In the genomic region with DNA sequence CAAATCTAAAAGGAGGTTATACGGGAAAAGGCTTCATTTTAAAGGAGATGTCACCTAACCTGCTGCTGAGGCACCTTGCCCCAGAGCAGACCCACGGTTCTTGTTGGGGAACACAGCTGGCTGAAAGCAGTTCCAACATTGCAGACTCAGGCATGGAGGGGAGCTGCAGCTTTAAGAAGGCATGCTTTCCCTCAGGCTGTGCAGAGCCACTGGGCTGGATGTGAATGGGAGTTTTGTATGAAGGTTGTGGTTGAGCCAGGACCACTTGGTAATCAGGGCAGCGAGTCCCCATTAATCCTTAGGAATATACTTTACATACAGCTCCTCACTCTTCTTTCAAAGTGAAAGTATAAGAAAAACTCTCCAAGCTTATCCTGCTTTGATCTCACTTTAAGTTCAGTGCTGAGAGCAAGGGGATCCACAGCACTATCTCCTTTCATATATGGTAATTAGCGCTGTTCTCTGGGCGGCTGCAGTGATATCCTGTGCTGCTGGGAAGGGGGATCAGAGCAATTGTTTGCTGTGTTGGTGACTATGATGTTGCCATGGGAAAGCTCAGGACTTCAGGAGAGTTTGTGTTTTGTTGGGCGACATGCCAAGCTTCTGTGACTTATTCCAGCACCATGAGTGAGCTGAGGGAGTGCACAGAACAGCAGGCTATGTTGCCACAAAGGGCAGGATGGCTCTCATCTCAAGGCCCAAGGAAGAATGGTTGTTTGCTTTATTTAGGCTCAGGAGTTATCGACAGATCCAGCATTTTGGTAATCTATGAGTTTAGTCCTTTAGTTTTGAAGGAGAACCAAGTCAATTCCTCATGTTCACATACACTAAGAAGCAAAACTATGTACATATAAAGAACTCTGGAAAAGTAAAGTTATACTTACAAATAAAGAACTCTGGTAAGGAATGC, we compare ENCODE assay signal across 10 mouse cellular contexts. TPM values are rescaled to one million over a fixed set of nuclear protein-coding genes. Genes with fewer than 3 reads are reported as not detected.
DNase-seq lines count a peak whose midpoint lies in the region; ATAC-seq lines count a peak whose summit lies in the region.
"Had no signal": no experiment of that assay in that cellular context is flagged by ENCODE, and none has a peak within 500 bp of the region (broad histone marks: within the 10 kb centered on the region; RNA-seq: fewer than 3 reads in every experiment).

No protein-coding gene starts in this region.

- no peak overlapping the region for H3K4me3 ChIP-seq in heart, embryonic 14.5 days (ENCODE audit: control insufficient read depth in 1 of 2, insufficient read depth in 1 of 2, low read depth in 1 of 2, low read length in 2 of 2)
- H3K4me3 ChIP-seq in kidney, embryonic 15.5 days (replicated peaks) = 0 out of 2 replicates have a peak overlapping the region, but pooled peaks have one; percentile 1
- 0 out of 2 replicates have a peak overlapping the region, but pooled peaks have one; percentile 11 for H3K4me3 ChIP-seq in limb, embryonic 13.5 days
- H3K4me3 ChIP-seq in neural tube, embryonic 11.5 days (ENCODE audit: low read depth, low read length) = no peak overlapping the region

- 15% methylated on average over 7 of the region's 7 CpGs for WGBS in heart, embryonic 14.5 days
- 25% methylated on average over 7 of the region's 7 CpGs for WGBS in kidney, embryonic 15.5 days
- 29% methylated on average over 7 of the region's 7 CpGs for WGBS in limb, embryonic 13.5 days
- WGBS in neural tube, embryonic 11.5 days = 33% methylated on average over 7 of the region's 7 CpGs

- peak overlapping the region; percentile 13; the same call in 1 of the 2 replicates for H3K9ac ChIP-seq in heart, embryonic 14.5 days (ENCODE audit: low read length)
- no peak overlapping the region for H3K9ac ChIP-seq in kidney, embryonic 15.5 days
- H3K9ac ChIP-seq in limb, embryonic 13.5 days = no peak overlapping the region
- H3K9ac ChIP-seq in neural tube, embryonic 11.5 days (ENCODE audit: low read length) = no peak overlapping the region

- no peaks in the 10 kb centered on the region for H3K27me3 ChIP-seq in heart, embryonic 14.5 days (ENCODE audit: control insufficient read depth, insufficient read depth, low read length)
- H3K27me3 ChIP-seq in kidney, embryonic 15.5 days = no peaks in the 10 kb centered on the region
- no peaks in the 10 kb centered on the region for H3K27me3 ChIP-seq in limb, embryonic 13.5 days
- H3K27me3 ChIP-seq in neural tube, embryonic 11.5 days (ENCODE audit: control insufficient read depth, insufficient read depth, low read length) = no peaks in the 10 kb centered on the region

- H3K4me1 ChIP-seq in heart, embryonic 14.5 days (ENCODE audit: control insufficient read depth in 2 of 2, insufficient read depth in 2 of 2, low read length in 2 of 2) = peaks cover 10 to 41% of the 10 kb centered on the region in 2 experiments
- H3K4me1 ChIP-seq in kidney, embryonic 15.5 days = peaks cover 33% of the 10 kb centered on the region
- H3K4me1 ChIP-seq in limb, embryonic 13.5 days = peaks cover 47% of the 10 kb centered on the region
- H3K4me1 ChIP-seq in neural tube, embryonic 11.5 days (ENCODE audit: control insufficient read depth, insufficient read depth, low read length) = peaks cover 8% of the 10 kb centered on the region; the same call in 1 of the 2 replicates

- no peaks in the 10 kb centered on the region for H3K36me3 ChIP-seq in heart, embryonic 14.5 days (ENCODE audit: control insufficient read depth, insufficient read depth, low read length)
- no peaks in the 10 kb centered on the region for H3K36me3 ChIP-seq in kidney, embryonic 15.5 days
- no peaks in the 10 kb centered on the region for H3K36me3 ChIP-seq in limb, embryonic 13.5 days
- H3K36me3 ChIP-seq in neural tube, embryonic 11.5 days (ENCODE audit: control insufficient read depth, insufficient read depth, low read length) = no peaks in the 10 kb centered on the region
- H3K36me3 ChIP-seq: G1E had no signal

- ATAC-seq in heart, embryonic 14.5 days (ENCODE audit: insufficient number of reproducible peaks, insufficient read depth, low FRiP score, low read depth) = peak; percentile 87
- peak; percentile 90 for ATAC-seq in kidney, embryonic 15.5 days (replicated peaks; ENCODE audit: low FRiP score)
- peak; percentile 85 for ATAC-seq in limb, embryonic 13.5 days (ENCODE audit: low FRiP score, low read depth)
- ATAC-seq in neural tube, embryonic 11.5 days (ENCODE audit: insufficient read depth, low FRiP score, low TSS enrichment) = peak; percentile 93

- H3K9me3 ChIP-seq in heart, embryonic 14.5 days (ENCODE audit: control insufficient read depth, low read length) = no peaks in the 10 kb centered on the region
- H3K9me3 ChIP-seq in kidney, embryonic 15.5 days (replicated peaks) = no peaks in the 10 kb centered on the region
- no peaks in the 10 kb centered on the region for H3K9me3 ChIP-seq in limb, embryonic 13.5 days
- no peaks in the 10 kb centered on the region for H3K9me3 ChIP-seq in neural tube, embryonic 11.5 days (ENCODE audit: control insufficient read depth, low read length)
- H3K9me3 ChIP-seq: G1E had no signal

- H3K4me2 ChIP-seq in heart, embryonic 14.5 days (ENCODE audit: low read length) = peak overlapping the region; percentile 57
- peak overlapping the region; percentile 38 for H3K4me2 ChIP-seq in kidney, embryonic 15.5 days
- peak overlapping the region; percentile 45 for H3K4me2 ChIP-seq in limb, embryonic 13.5 days (replicated peaks)
- H3K4me2 ChIP-seq in neural tube, embryonic 11.5 days (ENCODE audit: low read depth) = 0 out of 2 replicates have a peak overlapping the region, but pooled peaks have one; percentile 0

- H3K27ac ChIP-seq in heart, embryonic 14.5 days (replicated peaks in 1 of 2; ENCODE audit: control insufficient read depth in 1 of 2, insufficient read depth in 1 of 2, low read depth in 2 of 2, low read length in 2 of 2) = peak overlapping the region; percentile 72 to 79
- peak overlapping the region; percentile 88 for H3K27ac ChIP-seq in kidney, embryonic 15.5 days
- H3K27ac ChIP-seq in limb, embryonic 13.5 days = peak overlapping the region; percentile 74
- H3K27ac ChIP-seq in neural tube, embryonic 11.5 days (ENCODE audit: low read depth, low read length) = peak overlapping the region; percentile 28; the same call in 1 of the 2 replicates
- H3K27ac ChIP-seq: macrophage had no signal

- peak; percentile 63 for DNase-seq in 3134 (ENCODE audit: extremely low read depth, insufficient read length, low spot score)
- peak; percentile 70 to 80 for DNase-seq in adrenal gland, postnatal 36 days
- DNase-seq in fibroblast of lung, adult 2 months (ENCODE audit: low read depth) = peak; percentile 87
- peak; percentile 77 for DNase-seq in neural tube, embryonic 11.5 days (ENCODE audit: low spot score)
- peak; percentile 46 to 58 for DNase-seq in urinary bladder, postnatal 36 days (ENCODE audit: low spot score in 2 of 2)

RNA-seq across cellular contexts. Expression of a gene that starts 21.3 kb away (rescaled TPM):
- not detected for total RNA-seq in adrenal gland, postnatal 36 days (2021)
- not detected in 2 replicates for polyA plus RNA-seq in heart, embryonic 14.5 days (2014; fragmentation: Nextera tagmentation; extraction: Ambion mirVana)
- not detected in 2 replicates for polyA plus RNA-seq in kidney, embryonic 15.5 days (2015; fragmentation: Nextera tagmentation; extraction: Ambion mirVana)
- polyA plus RNA-seq in limb, embryonic 13.5 days (2015; fragmentation: Nextera tagmentation; extraction: Ambion mirVana) = not detected in 2 replicates
- polyA plus RNA-seq in neural tube, embryonic 11.5 days (2014; fragmentation: Nextera tagmentation; extraction: Ambion mirVana) = not detected in 2 replicates
- total RNA-seq: G1E had no signal
- polyA plus RNA-seq: G1E, macrophage had no signal

Comparison
In these comparisons a context has a peak if more than half of its experiments do, and no peak if none do; other contexts are left out.
1. H3K27ac ChIP-seq: peak in every context shown above with its lines; median percentile 88 in kidney, embryonic 15.5 days; 76 in heart, embryonic 14.5 days; 74 in limb, embryonic 13.5 days; 28 in neural tube, embryonic 11.5 days.
2. H3K4me2 ChIP-seq: peak in every context shown above with its lines; median percentile 57 in heart, embryonic 14.5 days; 45 in limb, embryonic 13.5 days; 38 in kidney, embryonic 15.5 days; 0 in neural tube, embryonic 11.5 days.
3. H3K4me3 ChIP-seq: peak in kidney, embryonic 15.5 days (single experiment) and limb, embryonic 13.5 days (single experiment); none in heart, embryonic 14.5 days (0 of 2) and neural tube, embryonic 11.5 days (single experiment).
4. Peak in every context shown above with its lines, with median percentiles within 50 percentile points of each other: DNase-seq and ATAC-seq.